Mouse (Mus musculus): ENCODE results near the gene Col6a2.

GRCm38 (mm10) chr10:76642628-76643434, 19.4 kb upstream of the Col6a2 start:
- TF ChIP-seq CTCF (IDR thresholded peaks at IDR 0.05; ENCODE audit: low read depth) (no peak), EP300 (IDR thresholded peaks at IDR 0.05; ENCODE audit: low read depth) (no peak)
